Comparison of ENCODE assay signal across 21 mouse cellular contexts in genomic region chr19:57963874-57964273, GRCm38 (mm10).
"Had no signal": no experiment of that assay in that cellular context is flagged by ENCODE, and none has a peak within 500 bp of the region (broad histone marks: within the 10 kb centered on the region; RNA-seq: fewer than 3 reads in every experiment).

No protein-coding gene starts in this region.

- ATAC-seq: hindbrain, embryonic 16.5 days; hindbrain, postnatal 0 days; inflammation-experienced regulatory T-cells, adult 6 months; intestine, embryonic 15.5 days; intestine, embryonic 16.5 days; intestine, postnatal 0 days had no signal

- DNase-seq: heart, postnatal 10 days; heart, postnatal 14 days; heart, postnatal 36 days; kidney, adult 11 months; kidney, adult 18-20 months; kidney, adult 2 months; kidney, adult 8-10 months; kidney, adult 9 months; kidney, postnatal 10 days; kidney, postnatal 14 days; kidney, postnatal 25 days; kidney, postnatal 36 days; kidney, postnatal 4 days; layer of hippocampus, adult 9-11 months; layer of hippocampus, postnatal 36 days had no signal
